Mouse (Mus musculus) MEL-GATA-1-ER (cell line): ENCODE results near the gene Macrod1.
A peak's percentile ranks its signal among the peaks of the same experiment; 100 is the strongest.

ENCODE experiments used
- DNase-seq: peaks from one replicate; pipeline ENCODE4 v3.0.0-alpha.2; 2012; ENCODE audit warnings: low read depth; ENCODE audit errors: extremely low read depth

The Macrod1 gene

DNA sequence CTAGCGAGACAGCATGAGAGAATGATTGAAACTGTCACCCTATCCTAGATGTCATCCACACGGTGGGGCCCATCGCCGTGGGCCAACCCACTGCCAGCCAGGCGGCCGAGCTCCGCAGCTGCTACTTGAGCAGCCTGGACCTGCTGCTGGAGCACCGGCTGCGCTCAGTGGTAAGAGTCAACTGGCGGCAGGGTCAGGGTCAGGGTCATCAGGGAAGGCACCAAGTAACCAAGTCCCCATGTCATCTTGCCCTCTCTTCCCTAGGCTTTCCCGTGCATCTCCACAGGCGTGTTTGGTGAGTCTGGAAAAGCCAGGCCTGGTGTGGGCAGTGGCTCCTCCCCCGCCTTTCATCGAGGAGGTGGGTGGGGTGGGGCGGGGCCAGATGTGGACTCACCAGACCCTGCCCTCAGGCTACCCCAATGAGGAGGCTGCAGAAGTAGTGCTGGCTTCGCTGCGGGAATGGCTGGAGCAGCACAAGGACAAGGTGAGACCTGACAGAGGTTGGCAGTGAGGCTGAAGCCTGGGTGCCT lies 140.2 kb downstream of the Macrod1 start:
- DNase-seq = no peak

DNA sequence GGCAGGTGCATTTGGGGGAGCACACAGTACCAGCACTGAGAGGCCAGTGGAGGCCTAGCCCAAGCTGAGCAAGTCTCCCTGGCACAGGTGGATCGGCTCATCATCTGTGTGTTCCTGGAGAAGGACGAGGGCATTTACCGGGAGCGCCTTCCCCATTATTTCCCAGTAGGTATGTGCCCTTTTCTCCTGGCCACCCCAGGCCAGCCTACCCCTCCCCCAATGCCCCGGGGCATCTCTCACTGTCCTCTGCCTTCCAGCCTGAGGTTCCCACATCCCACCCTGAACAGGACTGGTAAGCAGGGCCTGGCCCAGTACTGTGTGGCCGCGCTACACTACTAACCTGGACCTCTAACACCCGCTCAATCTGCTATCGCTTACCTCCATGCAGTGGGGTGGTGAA lies 140.8 kb downstream of the Macrod1 start:
- DNase-seq = no peak

- no peak for DNase-seq
Measured at GRCm38 (mm10) chr19:7199089-7199488, 142.5 kb downstream of the Macrod1 start.

DNA sequence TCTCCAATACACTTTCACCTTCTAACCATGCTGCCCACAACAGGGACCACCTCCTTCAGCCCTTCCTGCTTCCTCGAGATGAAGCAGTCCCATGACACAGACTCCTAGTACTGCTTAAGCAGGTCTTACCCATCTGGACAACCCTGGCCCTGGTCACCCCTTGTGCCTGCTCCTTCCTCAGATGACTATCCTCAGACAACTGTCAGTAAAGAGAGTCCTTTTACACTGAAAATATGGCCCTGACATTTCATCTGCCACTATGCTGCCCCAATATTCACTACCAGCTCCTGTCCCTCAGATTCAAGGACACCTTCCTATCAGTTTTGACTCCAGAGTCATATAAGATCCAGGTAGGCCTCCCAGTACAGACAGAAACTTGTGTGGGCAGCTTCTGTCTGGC lies 143.8 kb downstream of the Macrod1 start:
- DNase-seq = no peak

- DNase-seq = no peak
Measured at GRCm38 (mm10) chr19:7204898-7205297, 148.3 kb downstream of the Macrod1 start.

- no peak for DNase-seq
Measured at GRCm38 (mm10) chr19:7205326-7205725, 148.7 kb downstream of the Macrod1 start.

DNA sequence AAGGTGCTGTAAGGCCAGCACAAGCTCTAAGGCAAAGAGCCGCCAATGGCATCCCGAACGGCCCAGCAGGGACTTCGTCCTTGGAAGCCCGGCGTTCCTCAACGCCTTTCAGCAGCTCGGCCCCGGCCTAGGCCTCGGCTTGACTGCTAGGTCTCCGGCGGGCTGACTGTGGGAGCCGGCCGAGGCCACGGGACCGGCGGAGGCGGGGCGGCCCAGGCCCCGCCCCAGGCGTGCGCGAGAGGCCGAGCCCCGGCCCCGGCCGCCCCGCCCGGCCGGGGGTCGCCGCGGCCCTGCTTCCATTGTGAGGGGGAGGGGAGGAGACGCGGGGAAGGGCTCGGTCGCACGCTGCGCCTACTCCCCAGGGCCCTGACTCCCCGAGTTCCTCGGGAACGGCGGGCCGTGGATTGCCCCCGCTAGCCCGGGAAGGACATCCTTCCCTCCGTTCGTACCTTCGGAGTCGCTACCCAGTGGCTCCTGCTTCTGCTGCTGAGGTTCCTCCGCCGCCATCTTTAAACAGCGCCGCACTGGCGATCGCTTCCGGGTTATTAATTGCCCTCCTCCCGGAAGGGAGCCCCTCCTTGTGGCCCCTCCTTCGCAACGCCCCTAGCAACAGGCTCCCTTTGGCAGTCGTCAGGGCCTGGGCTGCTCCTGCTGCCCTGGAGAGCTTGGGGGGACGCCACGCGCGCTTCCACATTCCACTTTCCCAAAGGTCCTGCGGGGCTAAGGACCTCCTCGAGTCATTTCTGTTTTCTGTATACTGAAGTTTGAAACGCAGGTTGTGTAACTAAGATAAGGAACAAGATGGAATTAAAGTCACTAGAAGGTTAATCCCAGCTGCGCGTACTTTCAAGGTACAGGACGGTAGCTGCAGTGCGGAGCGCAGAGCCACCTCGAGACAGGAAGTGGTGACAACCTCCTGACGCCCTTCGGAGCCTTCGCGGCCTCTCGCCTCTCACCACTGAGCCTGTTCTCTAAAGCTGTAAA lies 149.4 kb downstream of the Macrod1 start, which contains the start of gene Otub1:
Otub1 (minus strand) TSS at position 564 of the 984 bp plus-strand sequence.
- peak; percentile 90 for DNase-seq

DNA sequence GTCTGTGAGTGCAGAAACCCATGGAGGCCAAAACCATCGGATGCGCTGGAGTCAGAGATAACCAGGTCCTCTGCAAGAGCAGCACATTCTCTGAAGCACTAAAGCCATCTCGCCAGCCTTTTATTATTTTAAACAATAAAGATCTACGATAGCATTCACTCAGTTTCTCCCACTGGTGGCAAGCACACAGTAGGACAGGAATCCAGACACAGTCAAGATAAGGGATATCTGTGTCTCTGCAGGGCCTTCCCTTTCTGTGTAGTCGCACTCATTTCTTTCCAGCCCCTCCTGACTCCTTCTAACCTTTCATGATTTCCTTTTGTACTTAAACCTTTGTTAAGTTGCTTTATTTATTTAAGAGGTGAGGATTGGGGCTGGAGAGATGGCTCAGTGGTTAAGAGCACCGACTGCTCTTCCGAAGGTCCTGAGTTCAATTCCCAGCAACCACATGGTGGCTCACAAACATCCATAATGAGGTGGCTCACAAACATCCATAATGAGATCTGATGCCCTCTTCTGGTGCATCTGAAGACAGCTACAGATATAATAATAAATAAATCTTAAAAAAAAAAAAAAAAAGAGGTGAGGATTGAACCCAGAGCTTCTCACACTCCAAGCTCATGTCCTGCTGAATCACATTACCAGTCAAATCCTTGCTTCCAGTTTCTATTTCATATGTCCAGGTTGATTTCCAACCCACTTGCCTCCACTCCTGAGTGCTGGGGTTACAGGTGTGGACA lies 153.5 kb downstream of the Macrod1 start:
- DNase-seq = no peak

- no peak for DNase-seq
Measured at GRCm38 (mm10) chr19:7212216-7212615, 155.6 kb downstream of the Macrod1 start.

- no peak for DNase-seq
Measured at GRCm38 (mm10) chr19:7213010-7213409, 156.4 kb downstream of the Macrod1 start.

DNA sequence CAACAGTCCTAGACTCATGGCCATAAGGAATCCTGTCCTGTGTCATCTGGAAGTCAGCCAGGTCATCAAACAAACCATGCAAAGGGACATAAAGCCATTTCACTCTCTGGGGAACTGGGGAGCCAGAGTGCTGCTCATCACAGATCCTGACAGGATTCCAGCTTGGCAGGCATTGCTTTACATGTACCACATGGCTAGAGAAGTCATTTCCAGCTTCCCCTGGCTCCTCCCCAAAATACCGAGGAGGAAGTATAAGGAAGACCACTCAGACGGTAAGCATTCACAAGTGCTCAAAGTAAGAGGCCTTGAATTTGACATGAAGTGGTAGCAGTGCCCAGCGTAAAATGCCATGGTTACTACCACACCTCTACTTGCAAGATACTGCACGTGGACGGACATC lies 157.9 kb downstream of the Macrod1 start:
- no peak for DNase-seq

DNA sequence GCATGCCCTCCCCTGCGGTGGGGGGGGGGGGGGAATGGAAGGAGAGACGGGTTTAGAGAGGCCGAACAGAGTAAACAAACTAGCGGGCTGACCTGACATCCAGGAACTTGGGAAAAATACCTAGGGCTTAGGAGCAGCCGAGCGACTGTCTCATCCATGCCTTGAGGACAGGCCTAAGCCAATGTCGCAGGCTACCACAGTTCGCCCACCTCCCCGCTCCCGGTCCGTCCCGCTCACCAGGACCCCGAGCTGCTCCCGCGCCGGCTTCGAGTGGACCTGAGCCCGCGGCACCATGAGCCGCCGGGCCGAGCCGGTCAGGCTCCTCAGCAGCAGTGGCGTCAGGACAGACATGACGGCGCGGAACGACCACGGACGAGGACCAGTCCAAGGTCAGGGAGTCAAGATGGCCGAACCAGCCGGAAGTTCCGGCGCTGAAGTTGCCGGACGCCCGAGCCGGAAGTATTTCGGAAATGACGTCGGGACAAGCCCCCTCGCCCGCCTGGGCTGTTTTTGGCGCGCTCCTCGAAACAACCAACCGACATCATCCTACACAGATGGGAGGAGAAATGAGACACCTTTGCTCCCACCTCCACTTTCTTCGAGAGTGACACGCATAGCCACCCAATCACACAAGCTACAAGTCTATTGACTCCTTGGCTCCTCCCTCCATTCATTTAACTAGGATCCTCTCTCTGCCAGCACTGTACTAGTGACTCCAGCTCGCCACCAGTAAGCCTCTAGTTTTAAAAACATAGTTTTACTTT lies 160.7 kb downstream of the Macrod1 start, which contains the start of gene Cox8a:
Cox8a (minus strand) TSS at position 455 of the 764 bp plus-strand sequence.
- DNase-seq = peak; percentile 99

GRCm38 (mm10) chr19:7217926-7218267 lies 161.3 kb downstream of the Macrod1 start:
- DNase-seq = no peak

DNA sequence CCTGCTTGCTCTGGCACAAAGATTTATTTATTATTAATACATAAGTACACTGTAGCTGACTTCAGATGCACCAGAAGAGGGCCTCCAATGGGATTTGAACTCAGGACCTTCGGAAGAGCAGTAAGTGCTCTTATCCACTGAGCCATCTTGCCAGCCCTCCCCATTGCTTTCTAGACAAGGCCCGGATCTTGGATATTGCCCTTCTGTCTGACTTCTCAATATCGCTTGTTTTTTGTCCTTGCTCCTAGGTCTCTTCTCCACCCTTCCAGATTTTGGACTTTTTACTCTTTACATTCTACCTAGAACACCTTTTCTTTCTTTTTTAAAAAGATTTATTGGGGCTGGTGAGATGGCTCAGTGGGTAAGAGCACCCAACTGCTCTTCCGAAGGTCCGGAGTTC lies 162.1 kb downstream of the Macrod1 start:
- DNase-seq = no peak

GRCm38 (mm10) chr19:7222196-7222595 lies 165.6 kb downstream of the Macrod1 start:
- no peak for DNase-seq

- DNase-seq = no peak
Measured at GRCm38 (mm10) chr19:7223488-7223887, 166.9 kb downstream of the Macrod1 start.

DNA sequence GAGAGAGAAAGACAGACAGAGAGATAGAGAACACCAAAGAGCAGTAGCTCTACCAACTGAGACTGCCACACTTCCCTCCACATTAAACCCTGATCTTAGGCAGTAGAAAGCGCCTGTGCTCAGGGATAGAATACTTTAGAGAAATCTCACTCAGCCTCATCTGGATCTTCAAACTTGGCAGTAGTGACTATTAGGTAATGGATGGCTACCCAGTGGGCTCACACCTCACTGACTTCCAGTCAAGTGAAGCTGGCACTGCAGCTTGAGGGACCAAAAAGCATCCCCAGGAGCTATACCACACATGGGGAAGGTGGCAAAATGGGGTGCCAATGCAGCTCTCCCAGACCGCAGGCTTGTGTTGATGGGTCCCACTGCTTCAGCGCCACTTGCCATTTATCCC lies 167.6 kb downstream of the Macrod1 start:
- no peak for DNase-seq

DNA sequence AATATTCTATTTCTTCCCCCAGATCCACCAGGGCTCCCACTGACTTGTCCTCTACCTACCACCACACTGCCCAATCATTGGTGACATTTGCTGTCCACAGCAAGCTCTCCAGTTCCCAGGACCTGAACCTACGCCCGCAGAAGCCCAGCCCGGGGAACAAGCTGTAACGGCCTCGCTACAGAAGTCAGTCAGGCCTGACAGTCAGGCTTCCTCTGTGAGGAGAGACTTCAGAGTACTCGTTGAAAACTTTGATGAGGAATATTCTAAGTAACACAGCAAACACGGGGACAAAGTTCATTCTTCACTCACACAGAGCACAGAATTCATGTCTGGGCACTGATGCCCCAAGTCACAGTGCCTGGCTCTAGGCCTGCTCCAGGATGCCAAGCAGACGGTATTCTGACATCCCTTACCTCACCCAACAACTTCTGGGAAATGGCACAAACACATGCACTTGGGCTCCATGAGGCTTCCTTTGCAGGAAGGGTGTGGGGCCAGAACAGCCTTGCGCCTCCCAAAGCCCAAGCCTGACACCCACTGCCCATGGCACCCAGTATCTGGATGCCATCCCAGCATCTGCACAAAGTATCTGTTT lies 168.6 kb downstream of the Macrod1 start:
- DNase-seq = no peak

DNA sequence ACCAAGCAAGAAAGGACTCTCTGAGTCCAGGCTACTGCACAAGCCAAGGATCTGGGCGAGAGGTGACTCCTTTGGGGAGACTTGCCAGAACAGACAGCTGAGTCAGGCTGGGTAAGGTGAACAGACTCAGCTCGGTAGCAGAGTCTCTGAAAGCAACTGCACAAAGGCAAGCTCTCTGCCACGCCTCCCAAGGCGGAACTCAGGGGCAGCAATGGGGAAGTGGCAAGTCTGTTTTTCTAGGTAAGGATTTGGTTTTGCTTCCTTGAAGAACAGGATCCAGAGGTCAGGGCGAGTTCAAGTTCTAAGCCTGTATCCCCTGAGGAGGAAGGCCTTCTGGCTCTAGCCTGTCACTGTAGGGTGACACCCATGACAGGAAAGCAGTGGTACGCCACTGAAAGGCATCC lies 169.9 kb downstream of the Macrod1 start:
- no peak for DNase-seq

GRCm38 (mm10) chr19:7234537-7235221 lies 178.1 kb downstream of the Macrod1 start:
- DNase-seq = peak; percentile 39
